ENCODE assay signal across 29 mouse cellular contexts in genomic region chr17:63909297-63909696, GRCm38 (mm10). TPM values are rescaled to one million over a fixed set of nuclear protein-coding genes. Genes with fewer than 3 reads are reported as not detected.
DNase-seq lines count a peak whose midpoint lies in the region; ATAC-seq and TF ChIP-seq lines count a peak whose summit lies in the region.
"Had no signal": no experiment of that assay in that cellular context is flagged by ENCODE, and none has a peak within 500 bp of the region (broad histone marks: within the 10 kb centered on the region; RNA-seq: fewer than 3 reads in every experiment).

No protein-coding gene starts in this region.

- no peaks in the 10 kb centered on the region for H3K36me3 ChIP-seq in hindbrain, postnatal 0 days (ENCODE audit: insufficient read depth, low read length)
- H3K36me3 ChIP-seq in hindbrain, embryonic 12.5 days: 0 out of 2 replicates have a peak, but pooled peaks cover 3% of the 10 kb centered on the region
- no peaks in the 10 kb centered on the region for H3K36me3 ChIP-seq in lung, postnatal 0 days (ENCODE audit: insufficient read depth, low read length)

- no peaks in the 10 kb centered on the region for H3K27me3 ChIP-seq in hindbrain, postnatal 0 days (ENCODE audit: insufficient read depth, low read length)
- H3K27me3 ChIP-seq in hindbrain, embryonic 12.5 days: no peaks in the 10 kb centered on the region
- no peaks in the 10 kb centered on the region for H3K27me3 ChIP-seq in lung, postnatal 0 days (replicated peaks; ENCODE audit: insufficient read depth, low read length)
- H3K27me3 ChIP-seq: heart, embryonic 12.5 days; kidney, embryonic 15.5 days; limb, embryonic 12.5 days had no signal

- H3K9me3 ChIP-seq in hindbrain, postnatal 0 days (ENCODE audit: low read length): no peaks in the 10 kb centered on the region
- H3K9me3 ChIP-seq in hindbrain, embryonic 12.5 days (replicated peaks): no peaks in the 10 kb centered on the region
- no peaks in the 10 kb centered on the region for H3K9me3 ChIP-seq in lung, postnatal 0 days (ENCODE audit: low read length)
- H3K9me3 ChIP-seq: heart, embryonic 12.5 days; kidney, embryonic 15.5 days had no signal

- no peak for TF ChIP-seq EP300 in lung, postnatal 0 days (IDR thresholded peaks at IDR 0.05)

- H3K4me3 ChIP-seq in hindbrain, postnatal 0 days (ENCODE audit: low read length): no peak overlapping the region
- H3K4me3 ChIP-seq in hindbrain, embryonic 12.5 days: no peak overlapping the region
- no peak overlapping the region for H3K4me3 ChIP-seq in lung, postnatal 0 days (ENCODE audit: low read depth, low read length)
- H3K4me3 ChIP-seq: erythroblast, embryonic 14.5 days; heart, embryonic 12.5 days; kidney, embryonic 15.5 days; limb, embryonic 12.5 days had no signal

- ATAC-seq in hindbrain, postnatal 0 days: no peak
- ATAC-seq in hindbrain, embryonic 12.5 days (ENCODE audit: low FRiP score): no peak
- ATAC-seq in lung, postnatal 0 days: no peak
- ATAC-seq in frontal cortex, adult (ENCODE audit: low TSS enrichment): no peak
- ATAC-seq: forebrain, postnatal 0 days; inflammation-experienced regulatory T-cells, adult 6 months had no signal

- WGBS in hindbrain, postnatal 0 days: 97% methylated on average over 4 of the region's 4 CpGs
- WGBS in hindbrain, embryonic 12.5 days: 94% methylated on average over 4 of the region's 4 CpGs
- WGBS in lung, postnatal 0 days: 95% methylated on average over 4 of the region's 4 CpGs

- DNase-seq in hindbrain, postnatal 0 days (ENCODE audit: low spot score): no peak
- DNase-seq in lung, postnatal 0 days (ENCODE audit: low spot score): no peak
- no peak for DNase-seq in lung, postnatal 4 days
- DNase-seq in brain, adult 2 months (ENCODE audit: low read depth, low spot score): peak; percentile 21
- DNase-seq in B cell, adult 2 months: no peak
- DNase-seq: adrenal gland, adult 2 months; cerebellum, adult 11-12 months; cerebellum, adult 9-11 months; forebrain, postnatal 0 days; gastrocnemius, postnatal 14 days; heart, adult 11 months; heart, postnatal 4 days; kidney, adult 18-20 months; kidney, postnatal 4 days; layer of hippocampus, adult 9-11 months; midbrain, embryonic 14.5 days had no signal

- H3K27ac ChIP-seq in hindbrain, postnatal 0 days: no peak overlapping the region
- H3K27ac ChIP-seq in hindbrain, embryonic 12.5 days: no peak overlapping the region
- no peak overlapping the region for H3K27ac ChIP-seq in lung, postnatal 0 days (ENCODE audit: low read length)
- H3K27ac ChIP-seq: hindbrain, embryonic 14.5 days; kidney, embryonic 15.5 days; limb, embryonic 12.5 days; macrophage had no signal

- no peak overlapping the region for H3K9ac ChIP-seq in hindbrain, postnatal 0 days (replicated peaks; ENCODE audit: low read length)
- no peak overlapping the region for H3K9ac ChIP-seq in hindbrain, embryonic 12.5 days
- no peak overlapping the region for H3K9ac ChIP-seq in lung, postnatal 0 days (replicated peaks; ENCODE audit: low read depth)
- H3K9ac ChIP-seq: forebrain, postnatal 0 days; heart, embryonic 12.5 days; hindbrain, embryonic 14.5 days; kidney, embryonic 15.5 days; limb, embryonic 12.5 days had no signal

- peak; percentile 21; the same call in 1 of the 2 replicates for TF ChIP-seq CTCF in hindbrain, postnatal 0 days (IDR thresholded peaks at IDR 0.05; ENCODE audit: low read depth)
- TF ChIP-seq CTCF in lung, postnatal 0 days (IDR thresholded peaks at IDR 0.05): 0 out of 2 replicates have a peak, but pooled peaks have one; percentile 2

- H3K4me2 ChIP-seq in hindbrain, postnatal 0 days (ENCODE audit: low read depth, low read length): no peak overlapping the region
- no peak overlapping the region for H3K4me2 ChIP-seq in hindbrain, embryonic 12.5 days (replicated peaks)
- no peak overlapping the region for H3K4me2 ChIP-seq in lung, postnatal 0 days (replicated peaks; ENCODE audit: low read depth, low read length)
- H3K4me2 ChIP-seq: heart, embryonic 12.5 days; hindbrain, embryonic 14.5 days; kidney, embryonic 15.5 days; limb, embryonic 12.5 days; liver, embryonic 11.5 days had no signal

- no peaks in the 10 kb centered on the region for H3K4me1 ChIP-seq in hindbrain, postnatal 0 days (ENCODE audit: insufficient read depth, low read length)
- no peaks in the 10 kb centered on the region for H3K4me1 ChIP-seq in hindbrain, embryonic 12.5 days
- H3K4me1 ChIP-seq in lung, postnatal 0 days (ENCODE audit: insufficient read depth, low read depth, low read length): no peaks in the 10 kb centered on the region
- H3K4me1 ChIP-seq: heart, embryonic 12.5 days; kidney, embryonic 15.5 days; limb, embryonic 12.5 days had no signal

RNA-seq across cellular contexts. Expression of gene A930002H24Rik, which starts 45.7 kb away (rescaled TPM):
- total RNA-seq in hindbrain, postnatal 0 days (2014; rRNA removed): 8.4 TPM in 1 of 2 replicates, not detected in the other
- polyA plus RNA-seq in hindbrain, postnatal 0 days (2015; fragmentation: Nextera tagmentation; extraction: Ambion mirVana): 2.8 and 3.8 TPM in 2 replicates
- polyA plus RNA-seq in hindbrain, embryonic 12.5 days (2016; fragmentation: Nextera tagmentation; extraction: Ambion mirVana): 2.3 and 2.8 TPM in 2 replicates
- 5.4 and 6.2 TPM in 2 replicates for polyA plus RNA-seq in lung, postnatal 0 days (2015; fragmentation: Nextera tagmentation; extraction: Ambion mirVana)
- total RNA-seq: common myeloid progenitor, adult 5-6 weeks; gastrocnemius, postnatal 14 days; megakaryocyte-erythroid progenitor cell, adult 5-6 weeks had no signal
- polyA plus RNA-seq: inflammation-experienced regulatory T-cells, adult 6 months; macrophage; small intestine, adult 2 months had no signal

RNA-seq across cellular contexts. Expression of gene Fer, which starts 46.4 kb away (rescaled TPM):
- 14.3 and 20.8 TPM in 2 replicates for total RNA-seq in hindbrain, postnatal 0 days (2014; rRNA removed)
- polyA plus RNA-seq in hindbrain, postnatal 0 days (2015; fragmentation: Nextera tagmentation; extraction: Ambion mirVana): 24.8 and 25.1 TPM in 2 replicates
- 33.1 and 39.9 TPM in 2 replicates for polyA plus RNA-seq in hindbrain, embryonic 12.5 days (2016; fragmentation: Nextera tagmentation; extraction: Ambion mirVana)
- polyA plus RNA-seq in lung, postnatal 0 days (2015; fragmentation: Nextera tagmentation; extraction: Ambion mirVana): 18.6 and 21.4 TPM in 2 replicates
